Mouse (Mus musculus) ES-E14 (cell line): ENCODE results near the gene Trnau1ap. TPM values are rescaled to one million over a fixed set of nuclear protein-coding genes. Genes with fewer than 3 reads are reported as not detected.

Source experiments
- DNase-seq: peaks from one replicate; pipeline ENCODE4 v3.0.0-alpha.2; 2013; ENCODE audit warnings: low read depth, low spot score
- H3K27ac ChIP-seq: 2 replicates; pipeline ENCODE4 v1.5.1; 2012; ENCODE audit warnings: low read depth, mild to moderate bottlenecking, low read length, moderate library complexity, mixed read lengths; ENCODE audit not compliant: poor library complexity, insufficient read depth, severe bottlenecking
- H3K36me3 ChIP-seq: 2 replicates; pipeline ENCODE4 v1.6.1; 2012; ENCODE audit warnings: mild to moderate bottlenecking, low read length, moderate library complexity, mixed read lengths; ENCODE audit not compliant: control insufficient read depth, poor library complexity, insufficient read depth, severe bottlenecking
- H3K4me1 ChIP-seq, 2 experiments: fragments of 150-350 bp in 1 of 2; sonication (generic) in 1 of 2; 2 replicates each; pipeline ENCODE4 v1.6.1; 2012; ENCODE audit warnings: low read length in 2 of 2, mild to moderate bottlenecking in 1 of 2, mixed read lengths in 1 of 2; ENCODE audit not compliant: control insufficient read depth in 2 of 2, insufficient read depth in 2 of 2, poor library complexity in 1 of 2
- H3K4me3 ChIP-seq, 2 experiments: fragments of 150-350 bp in 1 of 2; sonication (generic) in 1 of 2; 2 replicates each; pipeline ENCODE4 v1.5.1; 2012; ENCODE audit warnings: low read length in 2 of 2, low read depth in 1 of 2, mild to moderate bottlenecking in 1 of 2, mixed read lengths in 1 of 2; ENCODE audit not compliant: insufficient read depth in 1 of 2, poor library complexity in 1 of 2, severe bottlenecking in 1 of 2
- H3K9ac ChIP-seq: 2 replicates; pipeline ENCODE4 v1.6.1; 2012; ENCODE audit warnings: low read depth, mild to moderate bottlenecking, low read length, mixed read lengths; ENCODE audit not compliant: poor library complexity, insufficient read depth, severe bottlenecking
- H3K9me3 ChIP-seq: fragments of 150-350 bp; sonication (generic); 2 replicates; pipeline ENCODE4 v1.6.1; 2012; ENCODE audit warnings: low read depth, mild to moderate bottlenecking, low read length; ENCODE audit not compliant: control insufficient read depth, insufficient read depth
- CHD2 ChIP-seq: IDR thresholded peaks from 2 replicates; pipeline ENCODE4 v1.6.1; 2014; ENCODE audit warnings: mild to moderate bottlenecking, low read depth, low read length, inconsistent platforms
- HCFC1 ChIP-seq: IDR thresholded peaks from 2 replicates; pipeline ENCODE4 v1.6.1; 2012; ENCODE audit warnings: low read length, inconsistent platforms, borderline replicate concordance; ENCODE audit not compliant: insufficient read depth
- MAFK ChIP-seq: IDR thresholded peaks from 2 replicates; pipeline ENCODE4 v1.6.1; 2014; ENCODE audit warnings: mild to moderate bottlenecking, low read depth, low read length, inconsistent platforms; ENCODE audit not compliant: insufficient read depth
- ZC3H11A ChIP-seq: IDR thresholded peaks from 2 replicates; pipeline ENCODE4 v1.6.1; 2012; ENCODE audit warnings: low read depth, mild to moderate bottlenecking, inconsistent platforms, low read length, borderline replicate concordance
- ZNF384 ChIP-seq: IDR thresholded peaks from 2 replicates; pipeline ENCODE4 v1.6.1; 2012; ENCODE audit warnings: low read depth, low read length, inconsistent platforms
- in situ Hi-C, 2 experiments: fragments of 600-800 bp; cut with MboI; formaldehyde crosslinking; loops; one replicate each; pipeline ENCODE4 v1.15.1; 2025; ENCODE audit warnings: low sequenced_read_pairs in 2 of 2, inconsistent platforms in 1 of 2; ENCODE audit not compliant: unreplicated experiment in 2 of 2
- total RNA-seq: library from RNA; depleted of rRNA; stranded (reverse); fragments of 300-350 nt; gene quantifications from 2 replicates; pipeline ENCODE4 v1.2.3, GENCODE M21; 2012

Gene Trnau1ap
- total RNA-seq, 1 experiment = 61.8 TPM

DNA sequence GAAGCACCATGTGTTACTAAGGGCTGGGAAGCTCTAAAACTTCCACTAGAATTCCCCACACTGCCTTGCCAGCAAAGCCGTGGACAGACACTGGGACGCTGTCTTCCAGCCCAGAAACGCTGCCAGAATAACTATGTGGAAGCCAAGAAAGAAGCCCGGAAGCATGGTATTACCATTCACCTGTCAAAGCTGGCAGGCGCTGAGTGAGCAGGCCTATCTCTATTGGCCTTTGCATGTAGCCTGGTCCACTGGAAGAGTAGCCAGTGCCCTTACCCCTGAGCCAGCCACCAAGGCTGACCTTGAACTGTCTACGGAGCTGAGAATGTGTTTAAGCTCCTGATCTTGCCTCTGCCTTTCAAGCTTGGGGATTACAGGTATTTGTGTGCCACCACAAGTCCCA, 27.9 kb downstream of the Trnau1ap start:
- Histone ChIP-seq H3K9me3 (no peaks in the 10 kb centered on the region), H3K9ac (no peak overlapping the region), H3K4me3 (no peak overlapping the region), H3K36me3 (no peaks in the 10 kb centered on the region), H3K4me1 (peaks cover 0 to 11% of the 10 kb centered on the region in 2 experiments; a peak in 2 of 4 replicates), H3K27ac (no peak overlapping the region)
- no peak for DNase-seq
- in situ Hi-C loops = no loop called here
- TF ChIP-seq HCFC1 (no peak), ZC3H11A (no peak), ZNF384 (no peak), MAFK (no peak), CHD2 (no peak)

- H3K4me3 ChIP-seq = no peak overlapping the region
- no peaks in the 10 kb centered on the region for H3K9me3 ChIP-seq
- DNase-seq = no peak
- in situ Hi-C loops = no loop called here
- H3K9ac ChIP-seq = no peak overlapping the region
- peaks cover 0 to 11% of the 10 kb centered on the region in 2 experiments; a peak in 2 of 4 replicates for H3K4me1 ChIP-seq
- no peaks in the 10 kb centered on the region for H3K36me3 ChIP-seq
- TF ChIP-seq ZC3H11A (no peak), HCFC1 (no peak), MAFK (no peak), ZNF384 (no peak), CHD2 (no peak)
- H3K27ac ChIP-seq = no peak overlapping the region
These were observed 29.5 kb downstream of the Trnau1ap start for GRCm38 (mm10) chr4:132299849-132300248.

DNA sequence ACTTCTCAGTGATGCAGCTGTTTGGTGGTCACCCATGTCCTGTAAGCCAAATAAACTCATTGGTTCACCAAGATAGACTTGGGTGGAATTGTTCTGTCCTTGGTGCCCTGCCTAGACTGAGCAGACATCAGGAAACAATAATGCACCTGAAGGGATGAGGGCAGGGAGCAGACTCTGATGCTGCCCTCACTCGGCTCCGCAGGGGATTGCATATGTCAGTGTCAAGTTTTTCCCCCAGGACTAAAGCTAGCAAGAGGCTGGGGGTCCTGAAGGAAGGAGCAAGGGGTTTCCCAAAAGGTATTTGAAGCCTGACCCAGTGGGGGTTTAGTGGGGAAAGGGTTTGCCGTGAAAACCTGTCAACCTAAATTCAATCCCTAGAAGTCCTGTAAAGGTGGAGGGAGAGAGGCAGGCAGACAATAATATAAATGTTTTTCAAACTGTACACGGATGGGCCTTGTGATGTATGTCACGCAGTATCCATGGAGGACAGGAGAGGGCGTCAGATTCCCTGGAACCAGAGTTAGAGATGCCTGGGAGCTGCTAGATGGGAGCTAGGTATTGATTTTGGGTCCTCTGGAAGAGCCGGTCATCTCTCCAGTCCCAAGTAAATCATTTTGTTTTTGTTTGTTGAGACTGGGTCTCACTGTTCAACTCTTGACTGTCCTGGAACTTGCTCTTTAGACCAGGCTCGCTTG, 33.5 kb downstream of the Trnau1ap start:
- in situ Hi-C loops = no loop called here
- H3K4me1 ChIP-seq = peaks cover 0 to 8% of the 10 kb centered on the region in 2 experiments; a peak in 2 of 4 replicates
- H3K4me3 ChIP-seq = no peak overlapping the region
- H3K9ac ChIP-seq = no peak overlapping the region
- H3K27ac ChIP-seq = no peak overlapping the region
- peaks cover 9% of the 10 kb centered on the region; the same call in 1 of the 2 replicates for H3K36me3 ChIP-seq
- no peaks in the 10 kb centered on the region for H3K9me3 ChIP-seq
- TF ChIP-seq ZC3H11A (no peak; the same call in 1 of the 2 replicates), MAFK (no peak), ZNF384 (no peak), HCFC1 (no peak)
- DNase-seq = no peak

DNA sequence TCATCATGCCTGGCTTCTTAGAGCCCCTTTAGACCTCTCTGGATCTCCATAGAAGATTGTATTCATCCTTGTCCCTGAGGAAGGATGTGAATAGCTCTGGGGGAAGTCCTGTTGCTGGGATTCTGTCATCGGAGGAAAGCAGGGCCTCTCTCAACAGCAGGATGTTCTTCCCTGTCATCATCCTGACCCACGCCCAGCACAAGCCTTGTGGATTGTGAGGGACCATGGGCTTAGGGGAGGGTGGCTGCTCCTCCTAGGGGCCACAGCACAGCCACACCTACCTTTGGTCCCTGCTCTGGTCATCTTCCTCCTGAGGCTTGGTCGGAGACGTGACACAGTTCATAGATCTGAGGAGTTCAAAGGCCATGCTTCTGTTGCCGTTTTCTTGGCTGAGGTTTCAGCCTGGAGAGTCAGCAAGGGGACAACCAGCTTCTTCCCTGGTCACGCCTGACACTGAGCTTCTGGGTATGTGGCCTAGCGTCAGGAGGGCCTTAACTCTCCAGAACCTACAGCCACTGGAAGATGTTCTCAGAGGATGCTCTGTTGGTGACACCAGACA, 35.6 kb downstream of the Trnau1ap start:
- in situ Hi-C loops = no loop called here
- no peak overlapping the region for H3K4me3 ChIP-seq
- DNase-seq = no peak
- no peak overlapping the region for H3K9ac ChIP-seq
- peaks cover 9% of the 10 kb centered on the region; the same call in 1 of the 2 replicates for H3K36me3 ChIP-seq
- TF ChIP-seq ZNF384 (no peak), MAFK (no peak), ZC3H11A (no peak), CHD2 (no peak), HCFC1 (no peak)
- no peaks in the 10 kb centered on the region for H3K9me3 ChIP-seq
- H3K4me1 ChIP-seq = peaks cover 0 to 5% of the 10 kb centered on the region in 2 experiments; a peak in 1 of 4 replicates
- H3K27ac ChIP-seq = no peak overlapping the region

- H3K27ac ChIP-seq = no peak overlapping the region
- no peak for TF ChIP-seq MAFK
- no peak for TF ChIP-seq HCFC1
- TF ChIP-seq CHD2 = no peak
- no peak for TF ChIP-seq ZC3H11A
- TF ChIP-seq ZNF384 = no peak
- DNase-seq = no peak
- H3K36me3 ChIP-seq = peaks cover 9% of the 10 kb centered on the region; the same call in 1 of the 2 replicates
- H3K4me3 ChIP-seq = no peak overlapping the region
- H3K9ac ChIP-seq = no peak overlapping the region
- H3K4me1 ChIP-seq = peaks cover 0 to 5% of the 10 kb centered on the region in 2 experiments; a peak in 1 of 4 replicates
- H3K9me3 ChIP-seq = no peaks in the 10 kb centered on the region
- in situ Hi-C loops = no loop called here
These were observed 36.4 kb downstream of the Trnau1ap start for GRCm38 (mm10) chr4:132292988-132293387.
